Mouse (Mus musculus) testis, adult 2 months (tissue): ENCODE data around the gene Ttyh1. TPM values are rescaled to one million over a fixed set of nuclear protein-coding genes. Genes with fewer than 3 reads are reported as not detected.
A peak's percentile ranks its signal among the peaks of the same experiment; 100 is the strongest.

Experiments
- H3K27ac ChIP-seq: fragments of 200-500 bp; 2 replicates; pipeline ENCODE4 v1.5.1; 2012; ENCODE audit warnings: low read depth, low read length; ENCODE audit not compliant: control insufficient read depth, insufficient read depth
- H3K27me3 ChIP-seq: fragments of 200-500 bp; 2 replicates; pipeline ENCODE4 v1.6.1; 2012; ENCODE audit warnings: mild to moderate bottlenecking, low read length, moderate library complexity; ENCODE audit not compliant: control insufficient read depth, insufficient read depth
- H3K36me3 ChIP-seq: fragments of 200-500 bp; 2 replicates; pipeline ENCODE4 v1.6.1; 2012; ENCODE audit warnings: mild to moderate bottlenecking, low read length; ENCODE audit not compliant: control insufficient read depth, insufficient read depth
- H3K4me1 ChIP-seq: fragments of 200-500 bp; 2 replicates; pipeline ENCODE4 v1.6.1; 2012; ENCODE audit warnings: low read length; ENCODE audit not compliant: control insufficient read depth, insufficient read depth
- H3K4me3 ChIP-seq: fragments of 200-500 bp; 2 replicates; pipeline ENCODE4 v1.5.1; 2012; ENCODE audit warnings: low read depth, mild to moderate bottlenecking, low read length, moderate library complexity, mixed read lengths; ENCODE audit not compliant: control insufficient read depth
- CTCF ChIP-seq: fragments of 200-500 bp; IDR thresholded peaks from 2 replicates; pipeline ENCODE4 v1.5.1; 2012; ENCODE audit warnings: low read depth, mild to moderate bottlenecking, inconsistent platforms, low read length, moderate library complexity; ENCODE audit not compliant: control insufficient read depth, insufficient read depth, insufficient replicate concordance
- POLR2A ChIP-seq: fragments of 200-500 bp; IDR thresholded peaks from 2 replicates; pipeline ENCODE4 v1.6.1; 2012; ENCODE audit warnings: low read depth, mild to moderate bottlenecking, inconsistent platforms, low read length, moderate library complexity; ENCODE audit not compliant: control insufficient read depth
- polyA plus RNA-seq: library from polyadenylated mRNA; depleted of rRNA; stranded (reverse); fragments of >200 nt; gene quantifications from 2 replicates; pipeline ENCODE4 v1.2.3, GENCODE M21; 2012; rRNA removed

The Ttyh1 gene
- 59.3 and 70.0 TPM in 2 replicates for polyA plus RNA-seq

GRCm38 (mm10) chr7:4119344-4119902 lies at the start of gene Ttyh1:
Gene Ttyh1 (plus strand): TSS chr7:4119408.
- TF ChIP-seq CTCF (peak; percentile 88), POLR2A (no peak)
- peaks cover 10% of the 10 kb centered on the region for H3K4me1 ChIP-seq
- peak within 1 kb of the TSS; percentile 62 for H3K27ac ChIP-seq
- H3K27me3 ChIP-seq = no peaks in the 10 kb centered on the region; the same call in 1 of the 2 replicates
- H3K4me3 ChIP-seq = peak within 1 kb of the TSS; percentile 78
- no peaks in the 10 kb centered on the region for H3K36me3 ChIP-seq

- no peak for TF ChIP-seq POLR2A
- no peak for TF ChIP-seq CTCF
- H3K4me3 ChIP-seq = no peak overlapping the region
- no peaks in the 10 kb centered on the region for H3K4me1 ChIP-seq
- H3K27me3 ChIP-seq = no peaks in the 10 kb centered on the region
- H3K27ac ChIP-seq = no peak overlapping the region
- no peaks in the 10 kb centered on the region for H3K36me3 ChIP-seq
Measured at GRCm38 (mm10) chr7:4071066-4071465, 48.1 kb upstream of the Ttyh1 start.

GRCm38 (mm10) chr7:4073144-4073543 lies 46.1 kb upstream of the Ttyh1 start:
- no peaks in the 10 kb centered on the region for H3K4me1 ChIP-seq
- no peak overlapping the region for H3K4me3 ChIP-seq
- H3K27me3 ChIP-seq = no peaks in the 10 kb centered on the region
- no peak overlapping the region for H3K27ac ChIP-seq
- TF ChIP-seq CTCF (no peak), POLR2A (no peak)
- no peaks in the 10 kb centered on the region for H3K36me3 ChIP-seq

- no peaks in the 10 kb centered on the region for H3K27me3 ChIP-seq
Measured at GRCm38 (mm10) chr7:4079511-4079910, 39.7 kb upstream of the Ttyh1 start.

GRCm38 (mm10) chr7:4080552-4080951 lies 38.7 kb upstream of the Ttyh1 start:
- no peaks in the 10 kb centered on the region for H3K36me3 ChIP-seq
- H3K4me3 ChIP-seq = no peak overlapping the region
- H3K4me1 ChIP-seq = no peaks in the 10 kb centered on the region
- no peak for TF ChIP-seq POLR2A
- TF ChIP-seq CTCF = no peak
- H3K27ac ChIP-seq = no peak overlapping the region
- H3K27me3 ChIP-seq = no peaks in the 10 kb centered on the region

More at GRCm38 (mm10) chr7:4079511-4079910, 39.7 kb upstream of the Ttyh1 start:
- TF ChIP-seq POLR2A (no peak), CTCF (no peak)
- no peaks in the 10 kb centered on the region for H3K36me3 ChIP-seq
- no peak overlapping the region for H3K4me3 ChIP-seq
- H3K27ac ChIP-seq = no peak overlapping the region
- no peaks in the 10 kb centered on the region for H3K4me1 ChIP-seq

GRCm38 (mm10) chr7:4081706-4082105 lies 37.5 kb upstream of the Ttyh1 start:
- H3K4me3 ChIP-seq = no peak overlapping the region
- H3K4me1 ChIP-seq = no peaks in the 10 kb centered on the region
- no peak overlapping the region for H3K27ac ChIP-seq
- H3K27me3 ChIP-seq = no peaks in the 10 kb centered on the region
- no peak for TF ChIP-seq POLR2A
- TF ChIP-seq CTCF = no peak
- H3K36me3 ChIP-seq = no peaks in the 10 kb centered on the region

GRCm38 (mm10) chr7:4082804-4083203 lies 36.4 kb upstream of the Ttyh1 start:
- Histone ChIP-seq H3K4me1 (no peaks in the 10 kb centered on the region), H3K36me3 (no peaks in the 10 kb centered on the region), H3K4me3 (no peak overlapping the region), H3K27me3 (no peaks in the 10 kb centered on the region), H3K27ac (no peak overlapping the region)
- TF ChIP-seq POLR2A = no peak
- no peak for TF ChIP-seq CTCF
